Mouse (Mus musculus): ENCODE results near the gene Sez6.

DNA sequence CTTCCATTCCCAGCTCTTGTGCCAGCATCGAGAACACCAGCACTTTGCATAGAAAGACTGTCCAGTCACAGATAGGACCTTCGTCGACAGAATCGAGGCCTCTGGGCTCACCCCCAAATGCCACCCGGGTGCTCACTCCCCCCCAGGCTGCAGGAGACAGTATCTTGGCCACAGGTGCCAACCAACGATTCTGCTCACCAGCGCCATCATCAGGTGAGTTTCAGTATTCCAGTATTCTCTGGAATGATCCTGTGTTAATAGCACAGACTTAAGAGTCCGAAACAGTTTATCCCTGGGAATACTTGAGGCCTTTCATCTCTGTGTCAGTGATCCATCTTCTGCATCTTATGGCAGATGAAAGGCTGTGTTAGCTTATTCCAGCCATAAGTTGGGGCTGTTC, 93.0 kb downstream of the Sez6 start:
- TF ChIP-seq POLR2A (IDR thresholded peaks at IDR 0.05; ENCODE audit: extremely low read depth, insufficient read depth, low read length) (no peak), CTCF (IDR thresholded peaks at IDR 0.05; ENCODE audit: low read depth, low read length) (peak; percentile 50)

Data from liver, adult 2 months (tissue).